Mouse (Mus musculus) layer of hippocampus, adult 18-20 months (tissue): ENCODE measurements around the gene Psmb11. TPM values are rescaled to one million over a fixed set of nuclear protein-coding genes. Genes with fewer than 3 reads are reported as not detected.

Source experiments
- DNase-seq, 2 experiments: peaks; one replicate each; pipeline ENCODE4 v3.0.0; 2022; ENCODE audit warnings: low spot score in 2 of 2
- long read RNA-seq: library from polyadenylated mRNA; stranded (forward); transcript quantifications from one replicate; pipeline ENCODE4 v2.0.0, GENCODE M21; 2021
- total RNA-seq, 2 experiments: library from RNA; stranded (reverse); gene quantifications; 2 replicates each; pipeline ENCODE4 v1.2.3; 2021

Gene Psmb11
- total RNA-seq = under 1 TPM; 0.25 to 0.54 TPM
- long read RNA-seq = 0 reads

GRCm38 (mm10) chr14:54621133-54621532 lies at the start of gene Psmb11:
Gene Psmb11 (plus strand): TSS chr14:54621433.
- no peak for DNase-seq

- no peak for DNase-seq
Observed at GRCm38 (mm10) chr14:54572122-54572521, 49.1 kb upstream of the Psmb11 start.

- DNase-seq = no peak
Observed at GRCm38 (mm10) chr14:54572790-54573736, 48.2 kb upstream of the Psmb11 start.

- no peak for DNase-seq
Observed at GRCm38 (mm10) chr14:54574253-54574652, 47.0 kb upstream of the Psmb11 start.

GRCm38 (mm10) chr14:54575031-54575430 lies 46.2 kb upstream of the Psmb11 start:
- no peak for DNase-seq

- DNase-seq = no peak
Observed at GRCm38 (mm10) chr14:54575631-54576030, 45.6 kb upstream of the Psmb11 start.

GRCm38 (mm10) chr14:54576241-54577088 lies 44.8 kb upstream of the Psmb11 start:
- no peak for DNase-seq

GRCm38 (mm10) chr14:54577089-54577982 lies 43.9 kb upstream of the Psmb11 start, which contains the start of gene Ajuba:
Gene Ajuba (minus strand): TSS chr14:54577558.
- peak in 1 of 2 experiments; percentile 67 for DNase-seq

- peak in 1 of 2 experiments; percentile 33 for DNase-seq
Observed at GRCm38 (mm10) chr14:54578063-54578462, 43.2 kb upstream of the Psmb11 start.

- no peak for DNase-seq
Observed at GRCm38 (mm10) chr14:54579638-54580037, 41.6 kb upstream of the Psmb11 start.

GRCm38 (mm10) chr14:54582536-54582935 lies 38.7 kb upstream of the Psmb11 start:
- no peak for DNase-seq

GRCm38 (mm10) chr14:54583681-54584338 lies 37.4 kb upstream of the Psmb11 start:
- DNase-seq = peak in 1 of 2 experiments; percentile 72

- DNase-seq = no peak
Observed at GRCm38 (mm10) chr14:54591056-54591455, 30.2 kb upstream of the Psmb11 start.

GRCm38 (mm10) chr14:54592319-54592934 lies 28.8 kb upstream of the Psmb11 start:
- DNase-seq = peak in 1 of 2 experiments; percentile 19

- no peak for DNase-seq
Observed at GRCm38 (mm10) chr14:54594055-54594454, 27.2 kb upstream of the Psmb11 start.

GRCm38 (mm10) chr14:54594631-54595414 lies 26.4 kb upstream of the Psmb11 start:
- DNase-seq = peak in 1 of 2 experiments; percentile 49

GRCm38 (mm10) chr14:54597084-54597483 lies 24.1 kb upstream of the Psmb11 start:
- no peak for DNase-seq

- DNase-seq = no peak
Observed at GRCm38 (mm10) chr14:54601601-54602000, 19.6 kb upstream of the Psmb11 start.

GRCm38 (mm10) chr14:54602613-54603012 lies 18.6 kb upstream of the Psmb11 start:
- no peak for DNase-seq
